Mouse (Mus musculus): ENCODE measurements around the gene Rexo1. TPM values are rescaled to one million over a fixed set of nuclear protein-coding genes. Genes with fewer than 3 reads are reported as not detected.
A peak's percentile ranks its signal among the peaks of the same experiment; 100 is the strongest.

The Rexo1 gene
- polyA plus RNA-seq, 1 experiment from 2014 or later: 17.7 TPM

DNA sequence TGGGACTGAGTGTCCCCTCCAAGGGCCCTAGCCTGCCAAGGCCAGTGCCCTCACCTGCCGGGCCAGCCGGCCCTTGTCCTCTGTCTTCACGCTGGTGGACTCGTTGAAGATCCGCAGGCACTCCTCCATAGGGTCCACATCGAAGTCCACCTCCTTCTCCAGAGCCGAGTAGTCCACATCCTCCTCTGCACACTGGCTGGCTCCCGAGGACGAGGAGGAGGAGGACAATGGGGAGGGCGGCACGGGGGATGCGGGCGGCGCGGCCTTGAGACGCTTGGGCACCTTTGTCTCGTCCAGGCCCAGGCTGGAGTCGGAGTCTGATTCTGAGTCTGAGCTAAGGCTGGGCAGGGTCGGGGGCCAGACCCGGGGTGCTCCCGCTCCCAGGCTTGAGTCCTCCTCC lies 12.1 kb downstream of the Rexo1 start:
- ATAC-seq (ENCODE audit: extremely low read depth, insufficient number of reproducible peaks, low FRiP score, low TSS enrichment): no peak
- Histone ChIP-seq H3K9ac (no peak overlapping the region), H3K4me1 (peaks cover 22% of the 10 kb centered on the region), H3K9me3 (no peaks in the 10 kb centered on the region), H3K36me3 (peaks cover 66% of the 10 kb centered on the region), H3K27me3 (replicated peaks) (no peaks in the 10 kb centered on the region), H3K4me3 (no peak overlapping the region), H3K4me2 (no peak overlapping the region), H3K27ac (replicated peaks) (no peak overlapping the region)
- 81% methylated on average over 21 of the region's 21 CpGs for WGBS

DNA sequence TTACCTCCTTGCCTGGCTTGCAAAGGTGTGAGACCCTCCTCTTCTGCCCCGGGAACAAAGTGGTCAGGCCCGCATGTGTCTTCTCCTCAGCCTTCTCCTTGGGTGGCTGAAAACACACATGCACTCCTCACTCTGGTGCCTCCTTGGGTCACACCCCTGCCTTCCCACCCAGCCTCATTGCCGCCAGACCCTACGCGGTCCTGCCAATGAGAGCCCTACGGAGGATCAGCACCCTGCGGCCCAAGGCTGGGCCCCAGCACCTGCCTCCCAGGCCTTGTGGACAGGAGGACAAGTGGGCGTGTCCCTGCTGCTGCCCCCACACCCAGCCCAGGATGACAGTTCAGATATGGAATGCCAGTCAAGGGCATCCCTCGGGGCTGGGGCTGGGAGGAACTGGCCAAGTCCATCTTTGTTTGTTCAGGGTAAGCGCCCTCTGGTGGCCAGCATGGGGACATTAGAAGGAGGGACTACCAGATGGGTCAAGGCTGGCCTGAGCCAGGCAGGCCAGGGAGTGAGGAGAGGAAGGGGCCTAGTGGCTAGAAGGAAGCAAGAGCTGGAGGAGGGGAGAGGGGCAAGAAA lies 12.8 kb downstream of the Rexo1 start:
- Histone ChIP-seq H3K4me2 (no peak overlapping the region), H3K9ac (no peak overlapping the region), H3K27ac (replicated peaks) (no peak overlapping the region), H3K9me3 (no peaks in the 10 kb centered on the region), H3K4me1 (peaks cover 14% of the 10 kb centered on the region), H3K4me3 (no peak overlapping the region), H3K27me3 (replicated peaks) (no peaks in the 10 kb centered on the region), H3K36me3 (peaks cover 74% of the 10 kb centered on the region)
- 67% methylated on average over 10 of the region's 10 CpGs for WGBS
- no peak; the same call in 1 of the 2 replicates for ATAC-seq (ENCODE audit: extremely low read depth, insufficient number of reproducible peaks, low FRiP score, low TSS enrichment)

DNA sequence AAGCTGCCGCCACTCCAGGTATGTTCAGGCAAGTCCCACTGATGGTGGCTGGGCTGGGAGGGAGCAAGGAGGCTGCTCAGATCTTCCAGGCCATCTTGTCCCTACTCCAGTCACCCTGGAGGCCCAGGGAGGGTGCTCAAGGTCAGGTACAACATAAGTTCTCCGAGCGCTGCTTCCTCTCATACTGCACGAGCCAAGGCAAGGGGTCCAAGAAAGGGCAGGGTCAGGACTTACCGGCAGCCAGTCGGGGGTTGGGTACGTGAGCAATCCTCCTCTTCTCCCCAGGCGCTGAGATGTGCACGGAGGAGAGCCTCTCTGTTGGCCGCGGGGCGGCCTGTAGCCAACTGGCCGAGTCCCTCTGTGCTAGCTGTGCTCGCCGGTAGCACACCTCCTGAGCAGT lies 13.8 kb downstream of the Rexo1 start:
- peaks cover 6% of the 10 kb centered on the region for H3K4me1 ChIP-seq
- ATAC-seq (ENCODE audit: extremely low read depth, insufficient number of reproducible peaks, low FRiP score, low TSS enrichment): no peak
- H3K4me2 ChIP-seq: no peak overlapping the region
- H3K27me3 ChIP-seq (replicated peaks): no peaks in the 10 kb centered on the region
- no peaks in the 10 kb centered on the region for H3K9me3 ChIP-seq
- H3K36me3 ChIP-seq: peaks cover 84% of the 10 kb centered on the region
- H3K27ac ChIP-seq (replicated peaks): no peak overlapping the region
- H3K4me3 ChIP-seq: no peak overlapping the region
- 88% methylated on average over 14 of the region's 15 CpGs for WGBS
- H3K9ac ChIP-seq: no peak overlapping the region

DNA sequence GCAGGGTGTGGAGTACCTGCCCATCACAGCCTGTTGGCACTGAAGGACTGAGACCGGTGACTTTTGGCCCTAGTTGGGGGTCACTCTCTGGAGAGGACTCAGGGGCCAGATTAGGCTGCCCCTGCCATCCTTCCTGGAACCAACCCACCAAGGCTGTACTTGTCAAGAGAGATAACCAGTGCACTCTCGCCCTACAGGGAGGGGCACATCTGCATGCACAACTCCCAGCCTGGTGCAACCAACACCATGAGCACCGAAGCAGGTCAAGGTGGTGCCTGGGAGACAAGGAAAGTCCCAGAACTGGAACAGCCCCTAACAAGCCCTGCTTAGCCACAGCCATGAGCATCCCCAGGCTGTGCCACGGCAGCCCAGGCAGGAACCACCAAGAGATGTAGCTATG lies 14.4 kb downstream of the Rexo1 start:
- no peak overlapping the region for H3K4me3 ChIP-seq
- peaks cover 90% of the 10 kb centered on the region for H3K36me3 ChIP-seq
- H3K9ac ChIP-seq: no peak overlapping the region
- ATAC-seq (ENCODE audit: extremely low read depth, insufficient number of reproducible peaks, low FRiP score, low TSS enrichment): no peak
- H3K4me2 ChIP-seq: no peak overlapping the region
- WGBS: 87% methylated on average over 4 of the region's 4 CpGs
- H3K27me3 ChIP-seq (replicated peaks): no peaks in the 10 kb centered on the region
- no peak overlapping the region for H3K27ac ChIP-seq (replicated peaks)
- H3K4me1 ChIP-seq: peaks cover 6% of the 10 kb centered on the region
- no peaks in the 10 kb centered on the region for H3K9me3 ChIP-seq

DNA sequence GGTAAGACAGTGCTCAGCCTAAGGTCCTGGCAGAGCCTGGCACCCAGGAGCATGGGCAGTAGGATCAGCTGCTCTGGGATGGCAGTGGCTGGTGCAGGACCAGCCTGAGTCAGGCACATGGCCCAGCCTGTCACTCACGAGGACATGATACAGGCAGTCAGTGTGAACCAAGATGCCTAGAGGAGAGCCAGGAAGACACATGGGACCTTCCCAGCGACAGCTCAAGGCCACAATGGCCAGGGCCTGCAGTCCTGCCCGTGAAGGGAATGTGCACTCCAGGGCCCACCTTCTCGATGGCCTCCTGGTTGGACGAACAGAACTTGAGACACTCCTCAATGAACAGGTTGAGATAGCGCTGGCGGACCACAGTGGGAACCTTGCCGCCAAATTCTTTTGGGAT lies 15.8 kb downstream of the Rexo1 start:
- Histone ChIP-seq H3K9me3 (no peaks in the 10 kb centered on the region), H3K4me2 (no peak overlapping the region), H3K36me3 (peaks cover 98% of the 10 kb centered on the region), H3K27ac (replicated peaks) (no peak overlapping the region), H3K4me3 (no peak overlapping the region), H3K4me1 (peaks cover 6% of the 10 kb centered on the region), H3K9ac (no peak overlapping the region), H3K27me3 (replicated peaks) (no peaks in the 10 kb centered on the region)
- ATAC-seq (ENCODE audit: extremely low read depth, insufficient number of reproducible peaks, low FRiP score, low TSS enrichment): no peak
- WGBS: 87% methylated on average over 8 of the region's 8 CpGs

DNA sequence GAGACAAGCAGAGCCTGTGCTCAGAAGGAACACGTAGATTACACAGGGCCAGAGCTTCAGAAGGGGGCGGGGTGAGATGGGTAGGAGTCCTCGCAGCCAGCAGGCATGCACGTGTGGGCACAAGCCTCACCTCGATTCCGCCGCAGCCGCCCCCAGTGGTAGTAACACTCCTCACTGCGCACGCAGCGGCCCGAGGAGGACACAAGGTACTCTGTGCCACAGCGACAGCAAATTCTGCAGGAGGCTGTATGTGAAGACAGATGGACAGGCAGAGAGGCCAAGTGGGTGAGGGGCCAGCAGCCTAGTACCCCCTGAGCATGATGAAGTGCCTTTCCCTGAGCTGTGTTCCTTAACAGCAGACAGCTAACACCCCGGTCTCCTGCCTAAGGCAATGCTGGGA lies 17.5 kb downstream of the Rexo1 start:
- H3K27me3 ChIP-seq (replicated peaks): peaks cover under 1% of the 10 kb centered on the region; the same call in 1 of the 2 replicates
- ATAC-seq (ENCODE audit: extremely low read depth, insufficient number of reproducible peaks, low FRiP score, low TSS enrichment): no peak
- H3K27ac ChIP-seq (replicated peaks): no peak overlapping the region
- H3K4me2 ChIP-seq: no peak overlapping the region
- H3K9ac ChIP-seq: no peak overlapping the region
- H3K4me1 ChIP-seq: peaks cover 16% of the 10 kb centered on the region
- 94% methylated on average over 14 of the region's 14 CpGs for WGBS
- no peaks in the 10 kb centered on the region for H3K9me3 ChIP-seq
- peaks cover 84% of the 10 kb centered on the region for H3K36me3 ChIP-seq
- H3K4me3 ChIP-seq: no peak overlapping the region

DNA sequence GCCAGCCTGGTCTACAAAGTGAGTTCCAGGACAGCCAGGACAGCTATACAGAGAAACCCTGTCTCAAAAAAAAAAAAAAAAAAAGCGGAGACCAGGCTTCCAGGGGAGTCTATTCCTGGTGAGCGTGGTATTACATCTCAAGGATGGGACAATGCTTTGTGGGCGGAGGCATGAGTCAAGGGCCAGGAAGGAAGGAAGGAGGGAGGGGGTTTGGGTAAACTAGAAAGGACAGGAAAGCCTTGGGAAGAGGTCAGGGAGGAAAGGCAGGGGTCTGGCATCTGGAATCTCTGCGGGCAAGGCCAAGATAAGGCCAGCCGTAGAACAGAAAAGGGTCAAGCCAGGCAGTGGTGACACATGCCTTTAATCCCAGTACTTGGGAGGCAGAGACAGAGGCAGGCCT lies 21.9 kb downstream of the Rexo1 start:
- Histone ChIP-seq H3K27me3 (replicated peaks) (peaks cover 42% of the 10 kb centered on the region), H3K9ac (no peak overlapping the region), H3K36me3 (peaks cover 40% of the 10 kb centered on the region), H3K27ac (replicated peaks) (0 out of 2 replicates have a peak overlapping the region, but pooled peaks have one; percentile 33), H3K9me3 (no peaks in the 10 kb centered on the region), H3K4me2 (peak overlapping the region; percentile 62; the same call in 1 of the 2 replicates), H3K4me3 (peak overlapping the region; percentile 34; the same call in 1 of the 2 replicates), H3K4me1 (peaks cover 35% of the 10 kb centered on the region)
- no peak for ATAC-seq (ENCODE audit: extremely low read depth, insufficient number of reproducible peaks, low FRiP score, low TSS enrichment)
- 25% methylated on average over 5 of the region's 5 CpGs for WGBS

DNA sequence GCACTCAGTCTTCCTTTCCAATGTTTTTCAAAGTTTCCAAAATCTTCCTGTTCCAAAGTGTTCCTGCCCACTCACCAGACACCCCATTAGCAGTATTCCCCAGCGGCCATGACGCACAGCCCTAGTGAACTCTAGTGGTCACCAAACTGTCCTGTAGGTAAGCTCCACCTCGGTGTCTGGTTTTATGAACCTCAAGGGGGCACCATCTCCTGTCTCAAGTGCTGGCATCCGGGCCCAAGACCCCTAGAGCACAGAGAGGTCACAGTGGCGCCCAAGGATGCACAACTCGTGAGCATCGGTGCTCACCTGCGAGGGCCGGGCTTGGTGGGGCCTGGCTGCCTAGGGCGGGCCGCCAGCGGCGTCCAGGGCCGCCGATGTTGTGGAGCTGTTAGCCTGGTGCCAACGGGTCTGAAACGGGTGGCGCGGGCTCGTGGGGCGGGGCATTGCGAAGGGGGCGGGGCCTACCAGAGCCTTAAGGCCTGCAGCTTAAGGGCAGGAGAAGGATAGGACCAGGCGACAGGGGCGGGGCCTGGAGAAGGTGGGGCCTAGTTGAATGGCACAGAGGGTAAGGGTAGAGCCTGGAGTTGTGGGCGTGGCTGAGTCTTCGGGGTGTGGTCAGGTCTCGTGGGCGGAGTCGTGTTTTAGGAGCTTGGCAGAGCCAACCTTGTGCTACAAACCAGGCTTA lies 22.5 kb downstream of the Rexo1 start, which contains the start of gene Atp8b3:
TSS of gene Atp8b3 (minus strand) at position 415 of the 685 bp plus-strand sequence.
- peak; percentile 84 for ATAC-seq (ENCODE audit: extremely low read depth, insufficient number of reproducible peaks, low FRiP score, low TSS enrichment)
- peak within 1 kb of the TSS; percentile 34; the same call in 1 of the 2 replicates for H3K9ac ChIP-seq
- peaks cover 39% of the 10 kb centered on the region for H3K4me1 ChIP-seq
- H3K4me3 ChIP-seq: peak within 1 kb of the TSS; percentile 34
- no peaks in the 10 kb centered on the region for H3K9me3 ChIP-seq
- H3K36me3 ChIP-seq: peaks cover 33% of the 10 kb centered on the region
- H3K27ac ChIP-seq (replicated peaks): peak within 1 kb of the TSS; percentile 33; the same call in 1 of the 2 replicates
- WGBS: 2% methylated on average over 29 of the region's 30 CpGs
- peak within 1 kb of the TSS; percentile 62 for H3K4me2 ChIP-seq
- peaks cover 47% of the 10 kb centered on the region for H3K27me3 ChIP-seq (replicated peaks)

DNA sequence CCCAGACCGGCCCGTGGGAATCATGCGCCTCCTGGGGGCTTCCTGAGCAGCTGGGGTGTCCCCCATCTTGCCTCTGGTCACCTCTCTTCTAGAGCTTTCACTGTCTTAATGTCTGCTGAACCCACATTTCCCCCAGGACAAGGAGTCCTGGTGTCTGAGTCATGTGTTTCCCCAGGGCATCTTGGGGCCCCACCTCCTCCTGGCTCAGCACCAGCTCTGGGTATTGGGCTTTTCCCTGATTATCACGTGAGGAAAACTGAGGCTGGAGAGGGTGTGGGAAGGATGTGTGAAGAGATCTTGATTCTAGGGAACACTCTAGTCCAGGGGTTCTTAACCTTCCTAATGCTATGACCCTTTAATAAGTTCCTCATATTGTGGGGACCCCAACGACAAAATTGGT lies 23.2 kb downstream of the Rexo1 start:
- H3K4me2 ChIP-seq: no peak overlapping the region
- H3K4me1 ChIP-seq: peaks cover 43% of the 10 kb centered on the region
- no peaks in the 10 kb centered on the region for H3K9me3 ChIP-seq
- H3K4me3 ChIP-seq: no peak overlapping the region
- no peak overlapping the region for H3K27ac ChIP-seq (replicated peaks)
- ATAC-seq (ENCODE audit: extremely low read depth, insufficient number of reproducible peaks, low FRiP score, low TSS enrichment): no peak
- H3K9ac ChIP-seq: no peak overlapping the region
- H3K27me3 ChIP-seq (replicated peaks): peaks cover 50% of the 10 kb centered on the region
- WGBS: 52% methylated on average over 5 of the region's 5 CpGs
- H3K36me3 ChIP-seq: peaks cover 27% of the 10 kb centered on the region

DNA sequence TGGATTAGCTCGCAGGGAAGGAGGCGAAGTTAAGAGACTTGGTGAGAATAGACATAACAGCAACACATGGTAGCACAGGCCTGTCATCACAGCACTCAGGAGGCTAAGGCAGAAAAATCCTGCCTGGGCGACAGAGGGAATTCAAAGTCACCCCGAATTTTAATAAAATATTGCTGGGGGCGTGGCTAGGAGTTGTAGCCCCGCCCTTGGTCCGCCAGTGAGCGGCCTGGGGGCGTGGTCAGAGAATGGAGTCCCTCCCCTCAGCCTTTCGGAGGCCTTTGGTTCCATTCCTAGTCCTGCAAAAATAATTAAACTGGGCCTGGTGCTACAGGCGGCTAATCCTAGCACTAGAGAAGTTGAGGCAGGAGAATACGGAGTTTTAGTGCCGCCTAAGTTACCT lies 25.6 kb downstream of the Rexo1 start:
- no peak for ATAC-seq (ENCODE audit: extremely low read depth, insufficient number of reproducible peaks, low FRiP score, low TSS enrichment)
- H3K4me2 ChIP-seq: peak overlapping the region; percentile 54
- peaks cover 4% of the 10 kb centered on the region; the same call in 1 of the 2 replicates for H3K36me3 ChIP-seq
- H3K27ac ChIP-seq (replicated peaks): no peak overlapping the region
- H3K9me3 ChIP-seq: no peaks in the 10 kb centered on the region
- H3K9ac ChIP-seq: no peak overlapping the region
- H3K4me1 ChIP-seq: peaks cover 43% of the 10 kb centered on the region
- H3K27me3 ChIP-seq (replicated peaks): peaks cover 54% of the 10 kb centered on the region
- H3K4me3 ChIP-seq: peak overlapping the region; percentile 21
- WGBS: 12% methylated on average over 13 of the region's 13 CpGs

DNA sequence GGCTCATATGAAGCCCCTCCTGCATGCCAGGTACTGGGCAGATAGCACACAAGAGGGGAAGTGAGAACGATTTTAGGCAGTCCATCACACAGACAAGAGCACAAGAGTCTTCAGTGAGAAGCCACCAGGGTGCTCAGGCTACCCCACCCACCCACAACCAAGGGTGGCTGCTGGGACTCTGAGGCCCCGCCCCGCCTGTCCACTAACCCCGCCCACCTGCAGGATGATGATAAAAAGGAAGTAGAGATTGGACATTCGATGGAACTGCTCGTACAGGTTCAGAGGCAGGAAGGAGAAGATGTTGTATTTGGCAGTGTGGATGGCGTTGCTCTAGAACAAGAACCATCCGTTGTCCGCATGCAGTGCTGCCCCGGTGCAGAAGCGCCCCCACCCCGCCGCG lies 26.3 kb downstream of the Rexo1 start:
- Histone ChIP-seq H3K9me3 (no peaks in the 10 kb centered on the region), H3K4me3 (peak overlapping the region; percentile 21), H3K4me2 (peak overlapping the region; percentile 54), H3K4me1 (peaks cover 40% of the 10 kb centered on the region), H3K27me3 (replicated peaks) (peaks cover 54% of the 10 kb centered on the region), H3K27ac (replicated peaks) (no peak overlapping the region), H3K36me3 (no peaks in the 10 kb centered on the region), H3K9ac (no peak overlapping the region)
- 7% methylated on average over 14 of the region's 14 CpGs for WGBS
- ATAC-seq (ENCODE audit: extremely low read depth, insufficient number of reproducible peaks, low FRiP score, low TSS enrichment): no peak

DNA sequence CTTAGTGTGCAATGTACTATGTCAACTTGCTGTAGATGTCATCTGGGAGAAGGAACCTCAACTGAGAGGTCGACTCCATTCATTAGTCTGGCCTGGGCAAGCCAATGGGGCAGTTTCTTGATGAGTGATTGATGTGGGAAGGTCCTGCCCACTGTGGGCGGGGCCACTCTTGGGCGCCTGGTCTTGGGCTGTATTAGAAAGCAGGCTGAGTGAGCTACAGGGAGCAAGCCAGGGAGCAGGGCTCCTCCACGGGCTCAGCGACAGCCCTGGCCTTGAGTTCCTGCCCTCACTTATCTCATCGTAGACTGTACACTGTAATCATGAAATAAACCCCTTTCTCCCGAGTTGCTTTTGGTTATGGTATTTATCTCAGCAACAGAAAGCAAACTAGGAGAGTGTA lies 27.7 kb downstream of the Rexo1 start:
- Histone ChIP-seq H3K27ac (replicated peaks) (no peak overlapping the region), H3K27me3 (replicated peaks) (peaks cover 66% of the 10 kb centered on the region), H3K4me1 (peaks cover 31% of the 10 kb centered on the region), H3K4me3 (no peak overlapping the region), H3K9me3 (no peaks in the 10 kb centered on the region), H3K9ac (peak overlapping the region; percentile 30; the same call in 1 of the 2 replicates), H3K4me2 (no peak overlapping the region), H3K36me3 (no peaks in the 10 kb centered on the region)
- 14% methylated on average over 7 of the region's 7 CpGs for WGBS
- no peak for ATAC-seq (ENCODE audit: extremely low read depth, insufficient number of reproducible peaks, low FRiP score, low TSS enrichment)
